Mouse (Mus musculus) layer of hippocampus, adult 11-12 months (tissue): ENCODE measurements around the gene Zcchc12.
A peak's percentile ranks its signal among the peaks of the same experiment; 100 is the strongest.

Experiments used
- DNase-seq: peaks from one replicate; pipeline ENCODE4 v3.0.0; 2022; ENCODE audit warnings: low spot score

The Zcchc12 gene

DNA sequence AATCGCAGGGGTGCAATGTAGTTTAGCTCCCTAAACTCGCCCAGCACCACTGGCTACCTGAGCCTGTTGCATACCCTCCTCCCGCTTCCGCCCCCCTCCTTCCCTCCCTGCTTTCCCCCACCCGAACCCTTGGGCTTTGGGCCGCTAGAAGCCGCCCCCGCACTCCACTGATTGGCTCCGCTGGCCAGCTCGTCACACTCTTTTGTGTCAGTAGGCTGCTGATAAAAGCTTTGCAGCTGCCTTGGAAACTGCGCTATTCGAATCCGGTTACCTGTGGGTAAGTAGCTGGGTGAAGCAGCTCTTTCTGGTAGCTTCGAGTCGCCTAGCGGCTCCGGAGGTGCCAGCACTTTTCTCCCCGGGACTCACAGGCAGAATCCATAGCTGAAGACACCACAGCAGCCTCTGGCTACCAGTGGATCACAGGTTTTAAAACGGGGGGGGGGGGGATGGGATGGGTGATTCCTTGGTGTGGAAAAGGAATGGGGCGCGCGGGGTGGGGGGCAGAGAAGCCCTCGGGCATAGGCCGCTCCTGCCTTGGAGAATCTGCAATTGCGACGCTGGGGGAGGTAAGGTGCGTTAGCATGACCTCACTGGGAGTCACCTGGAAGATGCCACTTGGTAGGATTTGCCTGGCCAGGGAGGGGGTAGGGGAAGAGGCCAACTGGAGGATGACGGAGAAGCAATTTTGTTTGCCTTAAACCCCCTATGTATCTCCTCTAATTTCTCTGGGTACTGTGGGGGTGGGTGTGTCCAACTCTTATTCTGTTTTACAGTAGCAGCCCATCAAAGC, at the start of gene Zcchc12:
TSS of gene Zcchc12 (plus strand) at position 169 of the 790 bp plus-strand sequence.
- DNase-seq, result peak; percentile 37

DNA sequence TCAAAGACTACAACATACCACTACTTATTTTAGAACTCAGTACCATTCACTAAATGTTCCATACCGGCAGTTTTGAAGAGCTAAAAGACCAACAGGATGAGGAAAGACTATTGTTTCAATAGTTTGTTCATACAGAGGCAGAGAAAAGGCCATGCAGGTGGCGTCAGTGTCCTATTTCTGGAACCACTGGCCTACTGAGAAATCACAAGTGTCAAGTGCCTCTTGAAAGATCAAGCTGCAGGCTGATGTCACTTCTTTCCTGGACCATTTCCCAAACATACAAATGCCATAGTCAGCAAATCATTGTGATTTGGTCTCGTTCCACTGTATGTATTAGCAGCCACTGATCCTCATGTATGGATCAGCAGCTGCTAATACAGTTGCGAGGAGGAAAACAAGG, 49.0 kb upstream of the Zcchc12 start:
- DNase-seq, result no peak

- no peak for DNase-seq
Measured at GRCm38 (mm10) chrX:36150100-36150499, 45.6 kb upstream of the Zcchc12 start.

GRCm38 (mm10) chrX:36156677-36157076, 39.0 kb upstream of the Zcchc12 start:
- DNase-seq, result no peak

GRCm38 (mm10) chrX:36161567-36161966, 34.1 kb upstream of the Zcchc12 start:
- DNase-seq, result no peak

DNA sequence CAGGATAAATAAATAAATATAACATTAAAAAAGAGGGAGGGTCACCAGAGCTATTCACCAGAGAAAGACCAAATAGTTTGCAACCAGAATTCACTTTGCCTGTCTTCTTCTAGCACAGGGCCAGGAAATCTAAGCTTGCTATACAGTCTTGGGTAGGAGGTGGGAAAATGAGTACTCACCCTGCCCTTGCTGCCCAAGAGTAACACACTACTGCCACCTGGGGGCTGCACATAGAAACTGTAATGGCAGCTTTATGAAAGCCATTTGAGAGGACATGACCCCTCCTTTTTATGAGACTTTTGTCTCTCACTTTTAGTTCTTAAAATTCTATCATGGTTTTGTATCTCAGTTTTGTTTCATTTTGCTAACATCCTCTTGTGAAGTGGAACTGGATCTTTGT, 12.1 kb upstream of the Zcchc12 start:
- no peak for DNase-seq

DNA sequence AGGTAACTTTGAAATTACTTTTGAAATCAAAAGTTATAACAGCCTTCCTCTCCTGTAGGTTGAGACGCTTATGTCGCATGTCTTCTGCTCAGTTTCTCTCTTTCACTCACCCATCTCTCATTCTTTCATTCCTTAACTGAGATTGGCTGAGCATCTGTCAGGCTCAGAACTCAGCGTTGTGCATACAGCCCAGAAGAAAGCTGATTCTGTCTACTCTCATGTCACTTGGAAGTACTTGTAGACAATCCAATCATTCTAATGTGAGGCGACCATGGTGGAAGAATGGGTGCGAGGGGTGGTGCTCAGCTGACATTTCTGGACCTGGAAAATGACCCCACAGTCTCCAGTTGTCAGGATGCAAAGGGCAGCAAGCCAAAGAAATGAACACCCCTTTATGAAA, 9.7 kb upstream of the Zcchc12 start:
- no peak for DNase-seq

- DNase-seq, result no peak
Measured at GRCm38 (mm10) chrX:36186443-36186842, 9.3 kb upstream of the Zcchc12 start.

DNA sequence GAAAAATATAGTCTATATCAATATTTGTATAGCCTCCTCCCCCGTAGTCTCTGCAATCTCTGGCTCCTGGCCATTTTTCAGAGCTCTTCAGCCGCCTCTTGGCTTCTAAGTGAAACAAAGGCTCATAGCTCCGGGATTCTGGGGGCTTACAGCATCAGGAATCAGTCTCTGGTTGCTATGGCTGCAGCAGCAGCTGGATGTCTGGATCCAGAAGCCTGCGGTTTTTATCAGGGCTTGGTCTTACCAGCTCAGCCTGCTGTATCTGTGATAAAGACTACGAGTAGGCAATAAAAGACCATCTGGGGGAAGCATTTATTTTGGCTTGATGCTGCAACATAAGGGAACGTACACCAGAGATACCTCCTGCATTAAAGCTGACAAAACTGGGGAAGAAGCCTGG, 1.8 kb upstream of the Zcchc12 start:
- DNase-seq, result no peak

DNA sequence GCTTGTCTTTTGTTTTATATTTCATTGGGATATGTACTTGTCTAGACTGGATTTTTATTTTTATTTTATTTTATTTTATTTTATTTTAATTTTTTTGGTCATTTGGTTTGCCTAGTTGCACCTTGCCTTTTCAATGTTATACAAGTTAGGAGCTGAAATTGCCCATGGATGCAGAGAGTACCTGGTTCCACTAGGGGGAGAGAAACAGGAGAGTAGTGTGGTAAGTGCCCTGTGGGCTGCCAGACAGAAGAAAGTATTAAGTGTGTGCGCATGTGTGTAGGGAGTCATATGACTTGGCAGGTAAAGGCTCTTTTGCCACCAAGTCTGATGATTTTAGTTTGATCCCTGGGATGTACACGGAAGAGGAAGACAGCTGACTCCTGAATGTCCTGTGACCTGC, 13.8 kb downstream of the Zcchc12 start:
- DNase-seq, result no peak

DNA sequence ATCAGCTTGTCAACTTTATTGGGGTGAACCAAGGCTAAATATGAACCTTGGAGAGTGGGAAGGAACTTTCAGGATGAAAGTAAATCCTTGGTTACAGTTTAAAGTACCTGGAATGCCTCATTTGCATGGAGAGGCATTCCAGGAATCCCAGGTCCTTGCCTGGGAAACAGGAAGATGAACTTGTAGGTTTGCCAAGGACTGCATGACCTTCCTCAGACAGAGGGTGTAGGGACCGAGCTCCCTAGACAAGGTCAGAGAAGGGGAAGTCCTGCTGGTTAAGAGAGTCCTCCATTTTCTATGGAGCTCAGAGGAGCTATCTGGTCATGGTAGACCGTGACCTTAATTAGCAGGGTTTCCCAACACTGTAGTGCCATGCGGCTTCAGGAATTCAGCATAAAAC, 15.5 kb downstream of the Zcchc12 start:
- DNase-seq, result no peak

DNA sequence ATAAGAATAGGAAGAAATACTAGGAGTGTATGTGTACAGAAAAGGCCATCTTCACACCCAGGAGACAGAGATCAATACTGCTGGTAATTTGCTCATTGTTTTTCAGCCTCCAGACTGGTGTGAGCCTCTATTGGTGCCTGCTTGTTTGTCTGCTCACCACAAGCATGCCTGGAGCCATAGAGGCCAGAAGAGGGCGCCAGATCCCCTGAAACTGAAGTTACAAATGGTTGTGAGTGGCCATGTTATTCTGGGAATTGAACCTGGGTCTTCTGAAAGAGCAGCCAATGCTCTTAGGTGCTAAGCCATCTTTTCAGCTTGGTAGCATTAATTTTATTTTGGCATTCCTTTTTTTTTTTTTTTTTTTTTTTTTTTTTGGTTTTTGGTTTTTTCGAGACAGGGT, 25.7 kb downstream of the Zcchc12 start:
- DNase-seq, result no peak

- DNase-seq, result peak; percentile 83
Measured at GRCm38 (mm10) chrX:36225777-36226176, 30.1 kb downstream of the Zcchc12 start.

DNA sequence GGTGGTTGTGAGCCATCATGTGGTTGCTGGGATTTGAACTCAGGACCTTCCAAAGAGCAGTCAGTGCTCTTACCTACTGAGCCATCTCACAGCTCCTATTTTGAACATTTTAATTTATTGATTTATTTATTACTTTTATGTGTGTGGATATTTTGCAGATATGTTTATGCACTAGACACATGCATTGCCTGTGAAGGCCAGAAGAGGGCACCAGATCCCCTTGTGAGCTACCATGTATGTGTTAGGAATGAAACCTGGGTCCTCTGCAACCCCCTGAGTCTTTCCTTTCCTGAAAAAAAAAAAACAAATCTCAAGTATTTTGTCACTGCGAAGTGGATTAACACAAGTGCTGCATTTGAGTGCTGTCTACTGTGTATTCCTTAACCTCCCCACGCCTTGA, 30.9 kb downstream of the Zcchc12 start:
- DNase-seq, result peak; percentile 69

GRCm38 (mm10) chrX:36228861-36229260, 33.2 kb downstream of the Zcchc12 start:
- DNase-seq, result no peak

GRCm38 (mm10) chrX:36229273-36229672, 33.6 kb downstream of the Zcchc12 start:
- peak; percentile 4 for DNase-seq

- DNase-seq, result peak; percentile 4
Measured at GRCm38 (mm10) chrX:36235652-36236051, 39.9 kb downstream of the Zcchc12 start.
